Mouse (Mus musculus): ENCODE measurements around the gene 2010111I01Rik. TPM values are rescaled to one million over a fixed set of nuclear protein-coding genes. Genes with fewer than 3 reads are reported as not detected.
"Not testable (repeated sequence)": the region's sequence is repeated elsewhere in the genome, so short reads cannot be mapped to it uniquely, and the experiment has no call there.

2010111I01Rik gene
- polyA plus RNA-seq, 1 experiment from 2014 or later: 30.5 TPM

DNA sequence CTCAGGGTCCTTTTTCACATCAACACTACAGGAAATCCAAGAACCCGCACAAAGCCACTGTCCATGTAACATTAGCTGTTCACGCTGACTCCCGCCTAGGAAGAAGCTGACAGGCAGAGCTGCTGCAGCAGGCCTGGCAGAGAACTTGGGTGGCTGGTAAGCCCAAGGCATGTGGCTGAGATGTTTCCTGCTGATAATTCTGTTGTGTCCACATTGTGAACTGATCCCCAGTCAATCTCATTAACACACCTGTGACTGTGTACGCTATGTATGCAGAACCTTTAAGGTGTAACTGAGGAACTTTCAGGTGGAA lies 349.9 kb downstream of the 2010111I01Rik start:
- Histone ChIP-seq H3K4me1 (replicated peaks; ENCODE audit: control insufficient read depth, insufficient read depth, low read length) (peaks cover 4% of the 10 kb centered on the region), H3K27ac (ENCODE audit: low read length) (no peak overlapping the region), H3K9ac (replicated peaks; ENCODE audit: low read depth, low read length) (no peak overlapping the region), H3K27me3 (replicated peaks; ENCODE audit: control insufficient read depth, insufficient read depth, low read length) (no peaks in the 10 kb centered on the region), H3K9me3 (ENCODE audit: control insufficient read depth, low read length) (no peaks in the 10 kb centered on the region), H3K4me3 (replicated peaks; ENCODE audit: low read length) (no peak overlapping the region), H3K36me3 (ENCODE audit: control insufficient read depth, insufficient read depth) (no peaks in the 10 kb centered on the region), H3K4me2 (ENCODE audit: low read length) (no peak overlapping the region)
- ATAC-seq: no peak
- WGBS: 88% methylated on average over 4 of the region's 4 CpGs

DNA sequence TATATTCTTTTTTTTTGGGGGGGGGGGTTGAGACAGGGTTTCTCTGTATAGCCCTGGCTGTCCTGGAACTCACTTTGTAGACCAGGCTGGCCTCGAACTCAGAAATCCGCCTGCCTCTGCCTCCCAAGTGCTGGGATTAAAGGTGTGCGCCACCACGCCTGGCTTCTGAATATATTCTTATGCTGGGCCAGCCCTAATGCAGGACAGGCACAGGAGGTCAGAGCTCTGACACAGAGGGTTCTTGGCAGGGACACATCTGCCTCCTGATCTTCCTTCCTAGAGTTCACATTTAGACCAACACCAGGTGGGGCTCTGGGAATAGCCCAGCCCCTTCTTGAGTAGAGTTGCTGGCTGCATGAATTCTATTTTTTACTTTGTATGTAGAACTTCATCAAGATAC lies 350.4 kb downstream of the 2010111I01Rik start:
- H3K9ac ChIP-seq (replicated peaks; ENCODE audit: low read depth, low read length); H3K27ac ChIP-seq (ENCODE audit: low read length); ATAC-seq; H3K36me3 ChIP-seq (ENCODE audit: control insufficient read depth, insufficient read depth); H3K4me3 ChIP-seq (replicated peaks; ENCODE audit: low read length); H3K4me1 ChIP-seq (replicated peaks; ENCODE audit: control insufficient read depth, insufficient read depth, low read length); H3K27me3 ChIP-seq (replicated peaks; ENCODE audit: control insufficient read depth, insufficient read depth, low read length); H3K4me2 ChIP-seq (ENCODE audit: low read length); H3K9me3 ChIP-seq (ENCODE audit: control insufficient read depth, low read length): not testable (repeated sequence)
- WGBS: 98% methylated on average over 3 of the region's 4 CpGs

DNA sequence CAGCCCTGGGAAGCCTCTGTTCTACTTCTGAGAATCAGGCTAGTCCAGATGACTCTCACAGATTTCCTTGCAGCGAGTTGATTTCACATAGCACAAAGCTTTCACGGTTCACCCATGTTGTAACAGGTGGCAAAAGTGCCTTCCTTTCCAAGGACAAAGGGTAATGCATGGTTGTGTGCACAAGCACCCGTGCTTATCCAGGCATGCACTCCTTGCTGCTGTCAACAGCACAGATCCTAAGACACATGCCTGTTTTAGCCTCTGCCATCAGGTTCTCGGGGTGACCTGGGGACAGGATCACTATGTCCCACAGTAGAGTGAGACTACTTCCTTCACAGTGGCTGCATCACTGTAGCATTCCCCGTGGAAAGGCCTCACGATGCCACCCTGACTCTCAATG lies 351.1 kb downstream of the 2010111I01Rik start:
- H3K4me1 ChIP-seq (replicated peaks; ENCODE audit: control insufficient read depth, insufficient read depth, low read length): peaks cover 4% of the 10 kb centered on the region
- WGBS: 89% methylated on average over 6 of the region's 6 CpGs
- no peak overlapping the region for H3K27ac ChIP-seq (ENCODE audit: low read length)
- H3K36me3 ChIP-seq (ENCODE audit: control insufficient read depth, insufficient read depth): no peaks in the 10 kb centered on the region
- ATAC-seq: no peak
- no peaks in the 10 kb centered on the region for H3K9me3 ChIP-seq (ENCODE audit: control insufficient read depth, low read length)
- no peak overlapping the region for H3K4me2 ChIP-seq (ENCODE audit: low read length)
- H3K9ac ChIP-seq (replicated peaks; ENCODE audit: low read depth, low read length): no peak overlapping the region
- H3K27me3 ChIP-seq (replicated peaks; ENCODE audit: control insufficient read depth, insufficient read depth, low read length): no peaks in the 10 kb centered on the region
- H3K4me3 ChIP-seq (replicated peaks; ENCODE audit: low read length): no peak overlapping the region

DNA sequence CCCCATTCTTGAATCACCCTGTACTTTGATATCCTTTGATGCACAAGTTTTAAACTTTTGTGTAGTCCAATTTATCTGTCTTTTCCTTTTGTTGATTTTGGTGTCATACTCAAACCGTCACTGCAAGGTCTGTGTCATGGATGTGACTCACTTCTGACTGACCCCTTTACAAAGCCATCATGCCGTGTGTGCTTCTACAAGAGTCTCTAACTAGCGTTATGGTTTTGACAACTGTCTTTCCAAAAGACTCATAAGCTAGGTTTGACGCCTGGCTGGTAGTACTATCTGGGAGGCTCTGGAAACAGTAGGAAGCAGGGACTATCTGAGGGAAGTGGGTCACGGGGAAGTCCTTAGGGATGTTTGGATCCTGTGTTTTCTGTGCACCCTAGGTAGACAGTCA lies 351.7 kb downstream of the 2010111I01Rik start:
- no peak for ATAC-seq
- no peak overlapping the region for H3K9ac ChIP-seq (replicated peaks; ENCODE audit: low read depth, low read length)
- H3K27ac ChIP-seq (ENCODE audit: low read length): no peak overlapping the region
- H3K4me3 ChIP-seq (replicated peaks; ENCODE audit: low read length): no peak overlapping the region
- H3K9me3 ChIP-seq (ENCODE audit: control insufficient read depth, low read length): no peaks in the 10 kb centered on the region
- H3K4me1 ChIP-seq (replicated peaks; ENCODE audit: control insufficient read depth, insufficient read depth, low read length): peaks cover 4% of the 10 kb centered on the region
- no peaks in the 10 kb centered on the region for H3K36me3 ChIP-seq (ENCODE audit: control insufficient read depth, insufficient read depth)
- 93% methylated on average over 5 of the region's 5 CpGs for WGBS
- no peak overlapping the region for H3K4me2 ChIP-seq (ENCODE audit: low read length)
- no peaks in the 10 kb centered on the region for H3K27me3 ChIP-seq (replicated peaks; ENCODE audit: control insufficient read depth, insufficient read depth, low read length)

DNA sequence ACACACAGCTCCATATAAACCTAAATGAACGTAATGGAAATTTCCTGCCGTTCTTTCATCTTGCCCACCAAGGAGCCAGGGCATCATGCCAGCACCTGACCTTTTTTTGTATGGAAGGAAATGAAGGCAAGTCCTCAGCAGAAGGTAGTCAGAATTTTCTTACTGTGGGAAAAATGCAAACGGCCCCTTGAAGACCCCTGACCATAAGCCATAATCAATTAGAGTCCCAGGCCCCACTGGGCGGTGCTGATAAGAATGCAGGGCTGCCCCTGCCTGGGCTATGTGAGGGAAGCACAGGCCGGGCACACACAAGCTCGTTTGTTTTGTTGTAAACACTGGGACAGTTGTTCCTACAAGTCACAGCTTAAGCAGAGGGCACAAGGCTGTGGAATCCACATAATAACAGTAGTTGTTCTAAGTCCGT lies 353.0 kb downstream of the 2010111I01Rik start:
- no peak overlapping the region for H3K9ac ChIP-seq (replicated peaks; ENCODE audit: low read depth, low read length)
- peaks cover 4% of the 10 kb centered on the region for H3K4me1 ChIP-seq (replicated peaks; ENCODE audit: control insufficient read depth, insufficient read depth, low read length)
- H3K4me2 ChIP-seq (ENCODE audit: low read length): no peak overlapping the region
- H3K9me3 ChIP-seq (ENCODE audit: control insufficient read depth, low read length): no peaks in the 10 kb centered on the region
- no peak for ATAC-seq
- WGBS: 27% methylated on average over 7 of the region's 7 CpGs
- H3K27me3 ChIP-seq (replicated peaks; ENCODE audit: control insufficient read depth, insufficient read depth, low read length): no peaks in the 10 kb centered on the region
- no peaks in the 10 kb centered on the region for H3K36me3 ChIP-seq (ENCODE audit: control insufficient read depth, insufficient read depth)
- H3K4me3 ChIP-seq (replicated peaks; ENCODE audit: low read length): no peak overlapping the region
- no peak overlapping the region for H3K27ac ChIP-seq (ENCODE audit: low read length)

DNA sequence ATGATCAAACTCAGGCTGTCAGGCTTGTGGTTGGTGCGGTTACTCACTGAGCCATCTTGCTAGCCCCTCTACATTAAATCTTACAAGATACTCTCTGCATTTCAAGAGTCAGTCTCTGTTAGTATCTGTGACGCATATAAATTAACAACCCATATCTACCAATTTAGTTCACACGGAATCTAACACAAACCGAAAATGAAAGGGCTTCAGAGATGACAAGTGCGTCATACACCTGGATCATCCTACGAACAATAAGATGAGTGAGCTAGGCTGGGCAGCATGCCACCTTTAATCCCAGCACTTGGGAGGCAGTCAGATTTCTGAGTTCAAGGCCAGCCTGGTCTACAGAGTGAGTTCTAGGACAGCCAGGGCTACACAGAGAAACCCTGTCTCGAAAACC lies 355.1 kb downstream of the 2010111I01Rik start:
- Histone ChIP-seq H3K27me3 (replicated peaks; ENCODE audit: control insufficient read depth, insufficient read depth, low read length) (no peaks in the 10 kb centered on the region), H3K4me3 (replicated peaks; ENCODE audit: low read length) (no peak overlapping the region), H3K9ac (replicated peaks; ENCODE audit: low read depth, low read length) (no peak overlapping the region), H3K36me3 (ENCODE audit: control insufficient read depth, insufficient read depth) (no peaks in the 10 kb centered on the region), H3K4me2 (ENCODE audit: low read length) (no peak overlapping the region), H3K27ac (ENCODE audit: low read length) (no peak overlapping the region), H3K9me3 (ENCODE audit: control insufficient read depth, low read length) (no peaks in the 10 kb centered on the region), H3K4me1 (replicated peaks; ENCODE audit: control insufficient read depth, insufficient read depth, low read length) (peaks cover 4% of the 10 kb centered on the region)
- 94% methylated on average over 7 of the region's 7 CpGs for WGBS
- no peak for ATAC-seq

DNA sequence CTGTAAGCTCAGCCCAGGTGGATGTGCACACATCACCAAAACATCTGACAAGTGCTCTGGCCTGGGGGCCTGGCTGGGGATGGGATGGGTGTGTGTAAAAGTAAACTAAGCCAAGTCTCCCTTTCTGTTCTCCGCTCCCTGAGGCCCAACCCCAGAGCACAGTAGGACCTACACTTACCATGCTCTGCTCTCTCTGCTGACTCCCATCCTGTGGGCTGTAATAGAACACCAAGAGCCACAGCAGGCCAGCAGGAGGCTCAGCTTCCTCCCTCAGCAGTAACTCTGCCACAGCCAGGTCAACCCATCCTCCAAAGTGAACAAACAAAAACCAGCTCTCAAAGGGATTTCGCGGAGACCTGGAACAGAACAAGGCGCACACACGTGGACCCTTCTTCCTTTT lies 357.0 kb downstream of the 2010111I01Rik start:
- Histone ChIP-seq H3K27me3 (replicated peaks; ENCODE audit: control insufficient read depth, insufficient read depth, low read length) (no peaks in the 10 kb centered on the region), H3K9me3 (ENCODE audit: control insufficient read depth, low read length) (no peaks in the 10 kb centered on the region), H3K4me3 (replicated peaks; ENCODE audit: low read length) (no peak overlapping the region), H3K9ac (replicated peaks; ENCODE audit: low read depth, low read length) (no peak overlapping the region), H3K27ac (ENCODE audit: low read length) (no peak overlapping the region), H3K4me2 (ENCODE audit: low read length) (no peak overlapping the region), H3K4me1 (replicated peaks; ENCODE audit: control insufficient read depth, insufficient read depth, low read length) (peaks cover 4% of the 10 kb centered on the region), H3K36me3 (ENCODE audit: control insufficient read depth, insufficient read depth) (no peaks in the 10 kb centered on the region)
- no peak for ATAC-seq
- 78% methylated on average over 5 of the region's 5 CpGs for WGBS

DNA sequence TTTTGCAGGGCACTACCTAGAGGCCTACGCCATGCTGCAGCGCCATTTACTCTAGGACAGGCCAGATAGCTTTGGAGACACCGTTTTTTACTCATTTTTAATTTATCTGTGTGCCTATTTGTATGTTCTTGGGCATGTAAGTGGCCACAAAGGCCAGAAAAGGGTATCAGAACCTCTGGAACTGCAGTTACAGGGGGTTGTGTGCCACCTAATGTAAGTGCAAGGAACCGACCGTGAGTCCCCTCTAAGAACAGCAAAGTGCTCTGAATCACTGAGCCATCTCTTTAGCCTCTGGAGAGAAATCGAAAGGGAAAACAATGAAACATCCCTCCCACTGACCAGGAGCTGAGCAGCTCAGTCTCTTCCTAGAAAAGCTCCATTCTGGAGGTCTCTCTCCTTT lies 358.1 kb downstream of the 2010111I01Rik start:
- Histone ChIP-seq H3K4me1 (replicated peaks; ENCODE audit: control insufficient read depth, insufficient read depth, low read length) (peaks cover under 1% of the 10 kb centered on the region), H3K9me3 (ENCODE audit: control insufficient read depth, low read length) (no peaks in the 10 kb centered on the region), H3K9ac (replicated peaks; ENCODE audit: low read depth, low read length) (no peak overlapping the region), H3K4me2 (ENCODE audit: low read length) (no peak overlapping the region), H3K4me3 (replicated peaks; ENCODE audit: low read length) (no peak overlapping the region), H3K27me3 (replicated peaks; ENCODE audit: control insufficient read depth, insufficient read depth, low read length) (no peaks in the 10 kb centered on the region), H3K36me3 (ENCODE audit: control insufficient read depth, insufficient read depth) (no peaks in the 10 kb centered on the region), H3K27ac (ENCODE audit: low read length) (no peak overlapping the region)
- whole genome bisulfite sequencing: 81% methylated on average over 6 of the region's 6 CpGs
- ATAC-seq: no peak

DNA sequence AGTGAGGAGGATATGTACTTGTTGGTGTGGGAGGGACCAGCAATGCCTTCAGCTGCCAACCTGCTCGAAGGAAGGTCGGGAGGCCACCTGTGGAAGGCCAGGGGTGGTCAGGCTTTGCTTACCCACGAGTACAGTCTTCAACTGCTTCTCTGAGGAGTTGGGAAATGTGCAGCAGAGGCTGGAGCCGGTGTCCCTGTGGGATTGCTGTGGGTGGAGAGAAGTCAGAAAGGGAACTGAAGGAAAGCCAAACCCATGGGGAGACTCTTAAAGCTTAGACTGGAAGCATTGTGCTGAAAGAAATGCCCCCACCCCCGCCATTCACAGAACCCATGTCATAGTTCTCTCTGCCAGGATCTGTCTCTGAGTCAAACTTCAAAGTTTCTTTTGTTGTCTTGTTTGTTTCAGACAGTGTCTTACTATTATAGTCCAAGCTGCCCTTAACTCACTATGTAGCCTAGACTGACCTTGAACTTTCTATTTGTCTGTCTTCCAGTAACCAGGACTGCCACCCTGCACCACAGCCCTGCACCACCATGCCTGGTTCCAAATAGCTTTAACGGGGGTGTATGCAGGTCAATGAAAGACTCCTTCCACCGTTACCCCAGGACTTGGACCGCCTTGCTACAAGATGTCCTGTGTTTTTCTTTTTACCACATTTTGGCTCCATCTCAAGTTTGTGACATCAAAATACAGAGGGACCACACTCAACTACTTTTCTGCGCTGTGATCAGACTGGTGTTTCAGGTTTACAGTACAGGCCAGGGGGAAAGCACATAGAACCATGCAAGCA lies 358.8 kb downstream of the 2010111I01Rik start:
- no peak overlapping the region for H3K4me2 ChIP-seq (ENCODE audit: low read length)
- ATAC-seq: no peak
- 70% methylated on average over 9 of the region's 9 CpGs for WGBS

DNA sequence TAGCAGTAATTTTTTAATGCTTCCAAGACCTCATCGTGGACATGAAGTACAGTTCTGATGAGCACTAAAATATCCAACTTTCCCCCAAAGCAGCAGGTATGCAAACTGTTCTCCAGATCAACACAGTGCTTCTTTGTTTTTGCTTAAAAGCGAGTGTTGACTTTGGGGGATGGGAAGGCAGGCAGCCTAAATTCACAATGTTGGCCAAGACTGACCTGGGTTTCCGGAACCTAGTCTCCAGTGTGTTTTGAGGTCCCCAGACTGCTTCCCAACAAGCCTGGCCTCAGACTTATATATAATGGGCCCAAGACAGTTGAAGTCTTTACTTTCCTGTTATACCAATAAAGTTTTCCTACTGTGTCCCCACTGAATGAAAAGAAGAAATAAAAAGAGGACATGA lies 359.6 kb downstream of the 2010111I01Rik start:
- no peaks in the 10 kb centered on the region for H3K36me3 ChIP-seq (ENCODE audit: control insufficient read depth, insufficient read depth)
- no peaks in the 10 kb centered on the region for H3K9me3 ChIP-seq (ENCODE audit: control insufficient read depth, low read length)
- no peak overlapping the region for H3K9ac ChIP-seq (replicated peaks; ENCODE audit: low read depth, low read length)
- 70% methylated on average over 3 of the region's 3 CpGs for WGBS
- H3K4me3 ChIP-seq (replicated peaks; ENCODE audit: low read length): no peak overlapping the region
- ATAC-seq: no peak
- no peak overlapping the region for H3K27ac ChIP-seq (ENCODE audit: low read length)
- H3K4me1 ChIP-seq (replicated peaks; ENCODE audit: control insufficient read depth, insufficient read depth, low read length): no peaks in the 10 kb centered on the region
- no peak overlapping the region for H3K4me2 ChIP-seq (ENCODE audit: low read length)
- no peaks in the 10 kb centered on the region for H3K27me3 ChIP-seq (replicated peaks; ENCODE audit: control insufficient read depth, insufficient read depth, low read length)

More for the DNA sequence above, 358.8 kb downstream of the 2010111I01Rik start:
- H3K4me3 ChIP-seq (replicated peaks; ENCODE audit: low read length): no peak overlapping the region
- no peak overlapping the region for H3K27ac ChIP-seq (ENCODE audit: low read length)
- no peaks in the 10 kb centered on the region for H3K4me1 ChIP-seq (replicated peaks; ENCODE audit: control insufficient read depth, insufficient read depth, low read length)
- no peaks in the 10 kb centered on the region for H3K36me3 ChIP-seq (ENCODE audit: control insufficient read depth, insufficient read depth)
- no peaks in the 10 kb centered on the region for H3K9me3 ChIP-seq (ENCODE audit: control insufficient read depth, low read length)
- no peaks in the 10 kb centered on the region for H3K27me3 ChIP-seq (replicated peaks; ENCODE audit: control insufficient read depth, insufficient read depth, low read length)
- no peak overlapping the region for H3K9ac ChIP-seq (replicated peaks; ENCODE audit: low read depth, low read length)
